Mouse (Mus musculus) mesoderm, embryonic 11.5 days (tissue): Measurements from ENCODE around the gene Nrxn2.

ENCODE experiments used
- DNase-seq: peaks from one replicate; pipeline ENCODE4 v3.0.0-alpha.2; 2012; ENCODE audit warnings: low read depth, low spot score

The Nrxn2 gene

DNA sequence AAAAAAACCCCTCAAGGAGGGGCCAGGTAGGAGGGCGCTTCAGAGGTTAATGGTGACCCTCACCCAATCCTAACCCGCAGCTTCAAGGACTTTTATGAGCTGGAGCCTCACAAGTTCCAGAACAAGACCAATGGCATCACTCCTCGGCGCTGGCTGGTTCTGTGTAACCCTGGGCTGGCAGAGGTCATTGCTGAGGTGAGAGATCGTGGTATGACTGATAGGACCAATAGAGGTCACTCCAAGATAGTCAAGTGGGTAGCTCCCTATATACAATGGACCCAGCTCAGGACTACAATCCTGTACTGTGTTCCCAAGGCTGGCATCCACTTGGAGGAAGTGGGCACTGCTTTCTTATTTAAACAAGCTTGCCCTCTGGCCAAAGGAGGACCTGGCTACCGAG, 28.3 kb upstream of the Nrxn2 start:
- DNase-seq: no peak

DNA sequence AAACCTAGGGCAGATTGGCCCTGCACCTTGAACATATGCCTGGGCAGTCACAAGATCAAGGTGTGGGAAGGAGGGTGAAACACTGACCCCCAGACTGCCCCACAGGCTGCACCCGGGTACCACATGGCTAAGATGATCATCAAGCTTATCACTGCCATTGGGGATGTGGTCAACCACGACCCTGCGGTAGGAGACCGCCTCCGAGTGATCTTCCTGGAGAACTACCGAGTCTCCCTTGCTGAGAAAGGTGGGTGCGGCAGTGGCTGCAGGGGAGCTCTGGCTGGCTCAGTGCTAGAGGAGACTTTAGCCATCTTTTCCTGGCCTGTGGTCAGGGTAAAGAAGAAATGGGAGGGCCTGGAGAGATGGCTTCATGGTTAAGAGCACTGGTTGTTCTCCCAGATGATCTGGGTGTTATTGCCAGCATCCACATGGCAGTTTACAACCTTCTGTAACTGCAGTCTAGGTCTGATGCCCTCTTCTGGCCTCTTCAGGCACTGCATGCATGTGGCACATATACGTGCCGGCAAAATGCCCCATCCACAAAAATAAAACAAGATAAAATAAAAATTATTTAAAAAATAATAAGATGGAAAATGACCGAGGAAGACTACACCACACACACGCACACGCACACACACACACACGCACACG, 25.7 kb upstream of the Nrxn2 start:
- DNase-seq: no peak

GRCm38 (mm10) chr19:6393637-6394036, 24.9 kb upstream of the Nrxn2 start:
- DNase-seq: no peak

GRCm38 (mm10) chr19:6396237-6396636, 22.3 kb upstream of the Nrxn2 start:
- no peak for DNase-seq

- DNase-seq: no peak
These were observed 20.8 kb upstream of the Nrxn2 start for GRCm38 (mm10) chr19:6397582-6398249.

DNA sequence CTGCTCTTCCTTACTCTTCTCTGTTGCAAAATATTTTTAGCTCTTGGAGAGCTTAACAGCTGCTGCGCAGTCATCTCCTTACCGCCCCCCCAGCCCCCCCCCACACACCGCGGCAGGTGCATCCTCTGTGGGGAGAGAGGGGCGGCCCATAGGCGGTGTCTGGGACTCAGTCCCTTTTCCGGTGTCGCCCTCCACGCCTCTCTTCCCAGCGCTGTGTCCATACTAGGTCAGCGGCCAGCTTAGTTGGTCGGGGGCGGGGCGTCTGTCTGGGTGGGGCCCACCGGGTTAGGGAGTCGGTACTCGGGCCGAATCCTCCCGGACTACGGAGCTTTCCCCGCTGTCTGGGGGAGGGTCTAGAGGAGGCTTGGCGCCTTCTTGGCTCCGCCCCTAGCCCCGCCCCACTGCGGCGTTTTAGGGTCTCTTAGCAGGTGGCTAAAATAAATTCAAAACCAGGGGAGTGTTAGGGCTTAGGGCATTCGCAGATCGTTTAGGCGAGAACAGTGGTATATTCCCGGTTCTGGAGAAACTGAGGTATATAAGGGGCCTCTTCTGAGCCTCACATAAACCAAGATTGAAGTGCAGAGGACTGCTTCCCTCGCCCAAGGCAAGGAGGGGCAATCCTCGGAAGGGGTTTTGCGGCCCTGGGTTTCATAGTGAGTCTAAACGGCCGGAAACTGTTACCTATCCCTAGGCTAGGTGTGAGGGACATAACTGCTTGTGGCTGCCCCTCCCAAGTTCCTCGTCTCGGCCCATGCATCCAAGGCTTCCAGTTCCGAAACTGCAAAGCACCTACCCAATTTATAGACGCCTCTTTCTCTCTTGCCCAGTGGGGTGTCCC, 19.9 kb upstream of the Nrxn2 start:
- peak; percentile 54 for DNase-seq

DNA sequence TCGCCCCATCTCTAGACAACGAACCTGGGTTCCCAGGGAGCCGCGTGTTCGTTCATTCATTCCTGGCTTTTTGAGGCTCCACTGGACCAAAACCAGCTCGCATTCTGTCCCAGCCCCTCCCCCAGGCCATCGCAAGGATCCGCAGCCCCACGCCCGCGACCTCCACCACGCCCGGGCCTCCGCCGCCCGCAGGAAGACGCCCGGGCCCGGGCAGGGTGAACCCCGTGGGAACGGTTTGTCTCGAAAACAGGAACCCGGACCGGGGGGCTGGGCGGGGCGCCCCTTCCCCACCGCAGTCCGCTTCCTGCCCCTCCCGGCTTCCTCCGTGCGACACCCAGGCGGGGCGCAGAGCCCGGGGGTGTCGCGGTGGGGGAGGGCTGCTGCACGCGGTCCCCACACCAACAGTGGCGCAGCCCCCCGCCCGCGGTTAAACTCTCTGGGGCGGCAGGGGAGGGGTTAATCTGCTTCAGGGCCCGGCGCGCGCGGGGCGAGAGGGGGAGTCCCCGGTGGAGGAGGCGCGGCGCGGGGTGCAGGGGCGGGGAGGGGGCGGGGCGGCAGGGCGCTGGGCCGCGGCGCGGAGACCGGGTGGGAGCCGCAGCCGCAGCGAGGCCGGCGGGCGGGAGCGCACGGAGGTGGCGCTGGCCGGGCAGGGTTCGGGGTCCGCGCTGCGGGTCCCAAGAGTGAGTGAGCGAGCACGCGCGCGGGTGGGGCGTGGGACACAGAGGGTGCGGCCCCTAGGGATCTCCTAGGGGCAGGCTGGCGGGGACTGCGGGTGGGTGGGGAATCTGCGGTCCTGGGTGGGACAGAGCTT, 19.0 kb upstream of the Nrxn2 start, which contains the start of gene Rasgrp2:
TSS of gene Rasgrp2 (plus strand) at position 56 of the 811 bp plus-strand sequence.
- DNase-seq: no peak

GRCm38 (mm10) chr19:6400096-6401086, 18.1 kb upstream of the Nrxn2 start:
- DNase-seq: no peak

DNA sequence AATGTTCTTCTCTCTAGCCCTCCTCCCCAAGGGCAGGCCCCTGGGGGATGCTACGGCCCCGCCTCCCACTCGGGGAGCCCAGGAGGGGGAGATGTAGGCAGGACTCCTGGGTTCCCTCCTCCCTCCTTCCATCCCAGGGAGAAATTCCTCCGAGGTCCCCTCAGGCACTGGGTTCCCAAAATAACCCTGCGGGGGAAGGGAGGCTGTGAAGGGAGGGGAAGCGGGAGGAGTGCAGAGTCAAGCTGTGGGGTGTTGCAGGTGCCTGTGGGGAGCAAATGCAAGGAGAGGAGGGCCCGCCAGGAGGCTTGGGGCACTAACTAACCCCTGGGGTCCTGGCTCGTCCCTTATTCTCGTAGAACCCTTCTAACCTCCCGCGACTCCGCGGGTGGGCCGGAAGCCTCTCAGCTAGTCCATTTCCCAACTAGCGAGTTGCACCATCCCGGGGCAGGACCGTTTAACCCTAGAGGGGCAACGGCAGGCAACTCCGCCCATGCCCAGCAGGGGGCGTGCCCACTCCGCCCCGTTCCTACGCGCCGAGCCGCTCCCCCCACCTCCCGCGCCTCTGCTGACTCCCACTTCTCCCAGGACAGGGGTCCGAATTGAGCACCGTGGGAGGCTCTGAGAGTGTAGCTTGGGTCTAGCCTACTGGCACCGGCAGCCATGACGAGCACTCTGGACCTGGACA, 17.3 kb upstream of the Nrxn2 start:
- peak; percentile 71 for DNase-seq

DNA sequence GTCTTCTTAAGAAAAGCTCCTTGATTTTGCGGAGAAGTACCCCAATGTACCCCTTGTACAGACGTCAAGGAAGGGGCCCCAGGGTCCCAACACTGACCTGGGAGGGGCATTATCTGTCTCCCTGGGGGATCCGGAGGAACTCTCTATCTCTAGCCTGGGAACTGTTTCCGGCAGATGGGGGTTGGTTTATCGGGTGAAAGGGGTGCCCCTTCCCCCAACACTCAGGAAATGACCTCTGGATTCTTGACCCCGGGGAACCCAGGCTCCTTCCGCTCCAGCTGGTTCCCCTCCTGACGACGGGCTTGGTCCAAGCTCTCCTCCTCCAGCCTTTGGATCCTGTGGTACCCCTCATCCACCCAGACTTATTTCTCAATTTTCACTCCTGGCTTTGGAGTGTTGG, 16.6 kb upstream of the Nrxn2 start:
- no peak for DNase-seq

- DNase-seq: no peak
These were observed 14.7 kb upstream of the Nrxn2 start for GRCm38 (mm10) chr19:6403869-6404268.

DNA sequence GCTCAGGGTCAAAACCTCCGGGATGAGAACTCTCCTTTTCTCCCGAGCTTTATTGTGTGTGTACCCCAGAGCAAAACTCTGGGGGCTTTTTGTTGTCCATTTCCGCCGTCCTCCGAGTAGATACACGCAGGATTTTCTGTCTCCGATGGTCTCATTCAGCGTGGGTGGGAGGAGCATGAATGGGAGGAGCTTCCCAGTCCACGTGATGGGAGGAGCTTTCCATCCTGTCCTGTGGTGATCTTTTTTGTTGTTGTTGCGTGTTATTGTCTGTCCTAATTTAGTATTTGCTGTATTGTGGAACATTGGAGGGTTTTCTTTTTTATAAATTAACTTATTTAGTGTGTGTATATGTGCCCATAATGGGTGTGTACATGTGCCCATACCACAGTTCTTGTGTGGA, 13.1 kb upstream of the Nrxn2 start:
- no peak for DNase-seq

GRCm38 (mm10) chr19:6407109-6407508, 11.4 kb upstream of the Nrxn2 start:
- DNase-seq: no peak

- no peak for DNase-seq
These were observed 10.6 kb upstream of the Nrxn2 start for GRCm38 (mm10) chr19:6407816-6408510.

DNA sequence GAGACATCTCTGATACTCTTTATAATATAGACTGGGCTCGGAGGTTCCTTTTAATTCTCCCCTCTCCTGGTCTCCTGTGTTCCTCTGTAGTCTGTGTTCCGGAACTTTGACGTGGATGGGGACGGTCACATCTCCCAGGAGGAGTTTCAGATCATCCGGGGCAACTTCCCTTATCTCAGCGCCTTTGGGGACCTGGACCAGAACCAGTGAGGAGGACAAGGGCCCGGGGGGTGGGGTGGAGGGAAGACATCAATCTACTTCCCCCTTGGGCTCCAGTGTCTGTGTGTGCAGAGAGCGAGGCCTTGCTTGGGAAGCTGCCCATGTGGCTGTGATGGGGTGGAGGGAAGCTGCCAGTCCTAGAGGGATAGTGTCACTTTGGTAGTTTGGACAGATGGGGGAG, 9.8 kb upstream of the Nrxn2 start:
- DNase-seq: no peak

DNA sequence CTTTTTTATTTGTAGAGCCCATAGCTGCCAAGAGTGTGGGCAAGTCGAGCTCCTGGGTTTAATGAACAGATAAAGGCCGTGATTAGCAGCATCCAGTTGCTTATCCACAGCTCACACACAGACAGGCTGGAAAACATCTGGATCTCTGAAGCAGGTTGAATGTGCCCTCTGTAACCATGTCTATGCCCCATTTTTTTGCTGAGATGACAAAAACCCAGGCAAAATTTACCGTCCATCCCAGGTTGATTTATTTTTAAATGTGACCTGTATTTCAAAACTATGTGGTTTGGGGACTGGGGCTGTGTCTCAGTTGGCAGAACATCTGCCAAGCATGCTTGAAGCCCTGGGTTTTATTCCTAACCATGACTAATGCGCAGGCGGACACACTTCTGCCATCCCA, 9.4 kb upstream of the Nrxn2 start:
- DNase-seq: no peak

- DNase-seq: no peak
These were observed 8.6 kb upstream of the Nrxn2 start for GRCm38 (mm10) chr19:6409936-6410335.

DNA sequence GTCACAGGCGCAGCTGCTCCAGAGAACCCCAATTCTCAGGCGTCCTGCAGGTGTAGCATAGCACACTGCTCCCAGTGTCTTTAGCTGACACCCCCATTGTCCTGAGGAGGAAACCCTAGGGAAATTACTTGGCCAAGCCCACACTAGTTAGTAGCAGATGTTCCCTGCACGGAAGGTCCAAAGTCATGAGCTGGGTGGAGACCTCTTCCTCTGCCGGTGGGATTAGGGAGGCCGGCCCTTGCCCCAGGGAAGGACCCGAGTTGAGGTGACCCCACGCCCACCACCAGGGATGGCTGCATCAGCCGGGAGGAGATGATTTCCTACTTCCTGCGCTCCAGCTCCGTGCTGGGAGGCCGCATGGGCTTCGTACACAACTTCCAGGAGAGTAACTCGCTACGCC, 5.7 kb upstream of the Nrxn2 start:
- DNase-seq: no peak

DNA sequence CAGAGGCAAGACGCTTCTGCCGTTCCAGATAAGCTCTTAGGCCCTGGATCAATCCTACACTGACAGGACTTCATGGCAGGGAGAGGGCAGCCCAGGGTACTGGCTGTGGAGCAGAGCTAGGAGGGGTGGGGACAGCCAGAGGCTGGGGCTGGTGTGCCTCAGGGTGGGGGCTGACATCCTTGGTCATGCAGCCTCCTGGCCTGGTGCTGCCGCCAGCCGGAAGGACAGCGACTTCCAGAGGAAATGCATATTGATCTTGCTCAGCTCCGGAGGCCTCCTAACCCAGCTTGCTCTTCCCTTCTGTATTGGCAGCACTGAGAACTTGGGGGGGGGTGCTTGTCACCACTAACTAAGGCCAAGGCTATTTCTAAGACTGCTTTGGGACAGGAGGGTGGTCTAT, 3.1 kb upstream of the Nrxn2 start:
- no peak for DNase-seq
